Mouse (Mus musculus) intestine, embryonic 14.5 days (tissue): Measurements from ENCODE around the gene Gstp3. TPM values are rescaled to one million over a fixed set of nuclear protein-coding genes. Genes with fewer than 3 reads are reported as not detected.

ENCODE experiments used
- ATAC-seq: fragments of 200-750 bp; cut with Nextera tagmentation; replicated peaks from 2 replicates; pipeline ENCODE4 v1.8.0; 2017; ENCODE audit warnings: low read depth, moderate number of reproducible peaks, moderate TSS enrichment, moderate library complexity; ENCODE audit not compliant: low FRiP score, low TSS enrichment
- DNase-seq: peaks from one replicate; pipeline ENCODE4 v3.0.0-alpha.2; 2018; ENCODE audit warnings: low spot score
- H3K27ac ChIP-seq: fragments of 300-500 bp; sonication (generic); 2 replicates; pipeline ENCODE4 v1.5.1; 2014; ENCODE audit warnings: low read depth, mild to moderate bottlenecking, control low read depth
- H3K27me3 ChIP-seq: fragments of 300-500 bp; sonication (generic); replicated peaks from 2 replicates; pipeline ENCODE4 v1.6.1; 2014; ENCODE audit warnings: low read length, control low read depth; ENCODE audit not compliant: control insufficient read depth, insufficient read depth
- H3K36me3 ChIP-seq: fragments of 300-500 bp; sonication (generic); 2 replicates; pipeline ENCODE4 v1.6.1; 2014; ENCODE audit warnings: low read length, control low read depth; ENCODE audit not compliant: control insufficient read depth, insufficient read depth
- H3K4me1 ChIP-seq: fragments of 300-500 bp; sonication (generic); replicated peaks from 2 replicates; pipeline ENCODE4 v1.6.1; 2014; ENCODE audit warnings: low read length, control low read depth, mixed read lengths; ENCODE audit not compliant: control insufficient read depth, insufficient read depth
- H3K4me2 ChIP-seq: fragments of 300-500 bp; sonication (generic); 2 replicates; pipeline ENCODE4 v1.6.1; 2014; ENCODE audit warnings: low read length
- H3K4me3 ChIP-seq: fragments of 300-500 bp; sonication (generic); 2 replicates; pipeline ENCODE4 v1.5.1; 2014; ENCODE audit warnings: low read depth, low read length, control low read depth, mixed read lengths
- H3K9ac ChIP-seq: fragments of 300-500 bp; sonication (generic); 2 replicates; pipeline ENCODE4 v1.6.1; 2014; ENCODE audit warnings: mild to moderate bottlenecking, low read length
- H3K9me3 ChIP-seq: fragments of 300-500 bp; sonication (generic); 2 replicates; pipeline ENCODE4 v1.6.1; 2016; ENCODE audit warnings: low read length, control low read depth; ENCODE audit not compliant: control insufficient read depth
- WGBS: fragments of 180-500 bp; shearing (Covaris S2); extraction: QIAGEN DNeasy Blood & Tissue Kit; methylation state at CpG from one replicate; pipeline ENCODE4 v1.1.7; 2014; 5-methylcytosine and 5-hydroxymethylcytosine counted together
- polyA plus RNA-seq: library from polyadenylated mRNA; unstranded; fragments of >200 nt; fragmentation: Nextera tagmentation; extraction: Ambion mirVana; gene quantifications from 2 replicates; pipeline ENCODE4 v1.2.1, GENCODE M21; 2014

Gstp3 gene
- 1.0 and 1.3 TPM in 2 replicates for polyA plus RNA-seq

- Histone ChIP-seq H3K27ac (no peak within 1 kb of the TSS), H3K27me3 (no peaks in the 10 kb centered on the region), H3K36me3 (no peaks in the 10 kb centered on the region), H3K9ac (no peak within 1 kb of the TSS), H3K4me3 (no peak within 1 kb of the TSS), H3K4me1 (no peaks in the 10 kb centered on the region), H3K9me3 (no peaks in the 10 kb centered on the region), H3K4me2 (no peak within 1 kb of the TSS)
- no peak for DNase-seq
- ATAC-seq: no peak
- WGBS: 71% methylated on average over 15 of the region's 15 CpGs
Measured at GRCm38 (mm10) chr19:4059069-4059740, at the start of gene Gstp3. Gstp3 (minus strand) TSS chr19:4059569.

DNA sequence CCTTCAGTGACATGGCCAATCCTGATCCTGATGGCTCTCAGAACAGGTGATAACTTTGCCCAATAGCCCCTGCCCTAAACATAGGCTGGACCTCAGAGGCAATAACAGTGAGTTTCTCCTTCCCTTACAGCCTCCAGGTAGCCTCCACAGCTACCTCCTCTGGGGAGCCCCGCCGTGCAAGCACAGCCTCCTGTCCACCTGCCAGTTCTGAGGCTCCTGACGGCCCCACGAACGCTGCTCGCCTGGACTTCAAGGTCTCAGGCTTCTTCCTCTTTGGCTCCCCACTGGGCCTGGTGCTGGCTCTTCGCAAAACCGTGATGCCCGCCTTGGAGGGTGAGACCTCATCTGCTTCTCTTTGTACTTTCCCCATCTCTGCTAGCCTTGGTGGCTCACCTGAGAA, 49.2 kb upstream of the Gstp3 start:
- peaks cover 22% of the 10 kb centered on the region for H3K36me3 ChIP-seq
- H3K27me3 ChIP-seq: no peaks in the 10 kb centered on the region
- no peak for ATAC-seq
- peaks cover 4% of the 10 kb centered on the region; the same call in 1 of the 2 replicates for H3K4me1 ChIP-seq
- DNase-seq: no peak
- no peak overlapping the region for H3K4me3 ChIP-seq
- no peak overlapping the region for H3K4me2 ChIP-seq
- no peak overlapping the region for H3K27ac ChIP-seq
- H3K9ac ChIP-seq: no peak overlapping the region
- H3K9me3 ChIP-seq: no peaks in the 10 kb centered on the region
- 88% methylated on average over 9 of the region's 9 CpGs for WGBS

DNA sequence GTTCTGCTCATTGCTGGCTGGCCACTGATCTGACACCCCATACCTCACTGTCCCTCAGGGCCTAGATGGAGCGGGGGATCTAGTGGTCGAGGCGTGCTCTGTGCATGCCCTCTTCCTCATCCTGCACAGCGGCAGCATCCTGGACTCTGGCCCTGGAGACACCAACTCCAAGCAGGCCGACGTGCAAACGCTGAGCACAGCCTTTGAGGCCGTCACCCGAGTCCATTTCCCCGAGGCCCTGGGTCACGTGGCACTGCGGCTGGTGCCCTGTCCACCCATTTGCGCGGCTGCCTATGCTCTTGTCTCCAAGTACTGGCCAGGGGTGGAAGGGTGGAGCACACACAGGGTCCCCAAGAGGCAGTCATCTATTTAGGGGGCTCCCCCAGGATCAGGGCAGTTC, 47.3 kb upstream of the Gstp3 start:
- H3K4me3 ChIP-seq: no peak overlapping the region
- no peak overlapping the region for H3K4me2 ChIP-seq
- peaks cover 9% of the 10 kb centered on the region for H3K27me3 ChIP-seq
- no peaks in the 10 kb centered on the region for H3K9me3 ChIP-seq
- H3K4me1 ChIP-seq: no peaks in the 10 kb centered on the region
- H3K9ac ChIP-seq: no peak overlapping the region
- H3K36me3 ChIP-seq: peaks cover 4% of the 10 kb centered on the region; the same call in 1 of the 2 replicates
- ATAC-seq: no peak
- no peak for DNase-seq
- no peak overlapping the region for H3K27ac ChIP-seq
- WGBS: 90% methylated on average over 14 of the region's 14 CpGs

DNA sequence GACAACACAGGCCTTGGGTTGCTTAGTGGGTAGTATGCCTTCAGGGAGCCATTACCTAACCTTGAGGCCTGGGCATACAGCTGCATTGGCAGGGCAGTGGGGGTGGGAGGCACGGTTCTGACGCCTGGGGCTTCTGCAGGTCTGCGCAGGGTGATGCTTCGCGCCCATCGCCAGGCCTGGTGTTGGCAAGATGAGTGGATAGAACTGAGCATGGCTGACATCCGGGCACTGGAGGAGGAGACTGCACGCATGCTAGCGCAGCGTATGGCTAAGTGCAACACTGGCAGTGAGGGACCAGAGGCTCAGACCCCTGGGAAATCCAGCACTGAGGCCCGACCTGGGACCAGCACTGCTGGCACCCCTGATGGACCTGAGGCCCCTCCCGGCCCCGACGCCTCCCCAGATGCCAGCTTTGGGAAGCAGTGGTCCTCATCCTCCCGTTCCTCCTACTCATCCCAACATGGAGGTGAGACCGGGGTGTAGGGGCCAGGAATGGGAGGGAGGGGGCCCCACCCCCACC, 45.4 kb upstream of the Gstp3 start:
- Histone ChIP-seq H3K4me1 (peaks cover 11% of the 10 kb centered on the region; the same call in 1 of the 2 replicates), H3K9ac (no peak overlapping the region), H3K27ac (no peak overlapping the region), H3K4me3 (no peak overlapping the region), H3K9me3 (no peaks in the 10 kb centered on the region), H3K36me3 (no peaks in the 10 kb centered on the region), H3K4me2 (no peak overlapping the region), H3K27me3 (peaks cover 23% of the 10 kb centered on the region)
- 94% methylated on average over 16 of the region's 16 CpGs for WGBS
- no peak for DNase-seq
- ATAC-seq: no peak

DNA sequence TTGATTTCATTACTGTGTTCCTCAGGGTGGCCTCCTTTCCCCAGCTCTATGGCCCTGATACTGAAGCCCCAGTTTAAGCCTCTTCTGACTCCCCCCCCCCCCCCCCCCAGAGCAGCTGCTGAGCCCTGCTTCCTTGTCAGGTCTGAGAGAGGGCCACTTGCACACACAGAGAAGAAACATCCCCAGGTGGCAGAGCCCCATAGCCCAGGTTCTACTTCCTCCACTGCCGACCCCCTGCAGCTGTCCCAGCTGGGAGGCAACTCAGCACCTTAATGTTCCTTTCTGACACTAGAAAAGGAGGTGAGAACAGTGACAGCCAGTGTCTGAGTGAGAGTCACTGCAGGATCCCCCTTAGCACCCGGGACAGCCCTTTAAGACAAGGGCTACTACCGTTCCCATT, 44.4 kb upstream of the Gstp3 start:
- H3K9ac ChIP-seq: no peak overlapping the region
- 68% methylated on average over 3 of the region's 3 CpGs for WGBS
- no peak for DNase-seq
- ATAC-seq: no peak
- H3K4me1 ChIP-seq: peaks cover 16% of the 10 kb centered on the region; the same call in 1 of the 2 replicates
- no peak overlapping the region for H3K27ac ChIP-seq
- H3K4me3 ChIP-seq: no peak overlapping the region
- no peaks in the 10 kb centered on the region for H3K9me3 ChIP-seq
- no peak overlapping the region for H3K4me2 ChIP-seq
- no peaks in the 10 kb centered on the region for H3K36me3 ChIP-seq
- peaks cover 23% of the 10 kb centered on the region for H3K27me3 ChIP-seq

DNA sequence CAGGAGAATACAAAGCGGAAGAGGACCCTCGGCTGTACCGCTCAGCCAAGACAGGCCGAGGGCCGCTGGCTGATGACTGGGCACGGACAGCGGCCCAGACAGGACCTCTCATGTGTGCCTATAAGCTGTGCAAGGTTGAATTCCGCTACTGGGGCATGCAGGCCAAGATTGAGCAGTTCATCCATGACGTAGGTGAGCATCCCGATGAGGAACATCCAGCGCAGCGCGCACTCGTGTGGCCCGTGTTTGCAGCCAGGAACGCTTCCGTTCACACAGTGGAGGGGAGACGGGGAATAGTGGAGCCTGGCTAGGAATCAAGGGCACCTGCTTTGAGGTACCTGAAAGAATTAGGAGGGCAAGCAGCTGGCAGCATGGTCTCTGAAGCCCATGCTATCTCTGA, 43.9 kb upstream of the Gstp3 start:
- no peak overlapping the region for H3K4me2 ChIP-seq
- no peak for DNase-seq
- ATAC-seq: no peak
- no peak overlapping the region for H3K4me3 ChIP-seq
- peaks cover 23% of the 10 kb centered on the region for H3K27me3 ChIP-seq
- no peak overlapping the region for H3K27ac ChIP-seq
- no peak overlapping the region for H3K9ac ChIP-seq
- H3K9me3 ChIP-seq: no peaks in the 10 kb centered on the region
- H3K36me3 ChIP-seq: no peaks in the 10 kb centered on the region
- 95% methylated on average over 18 of the region's 18 CpGs for whole genome bisulfite sequencing
- H3K4me1 ChIP-seq: peaks cover 20% of the 10 kb centered on the region; the same call in 1 of the 2 replicates

- DNase-seq: no peak
- H3K36me3 ChIP-seq: no peaks in the 10 kb centered on the region
- WGBS: 92% methylated on average over 12 of the region's 12 CpGs
Measured at GRCm38 (mm10) chr19:4102626-4103025, 43.3 kb upstream of the Gstp3 start.

GRCm38 (mm10) chr19:4102049-4102448, 42.7 kb upstream of the Gstp3 start:
- peaks cover 23% of the 10 kb centered on the region for H3K27me3 ChIP-seq
- no peak for ATAC-seq
- H3K9me3 ChIP-seq: no peaks in the 10 kb centered on the region
- no peaks in the 10 kb centered on the region for H3K36me3 ChIP-seq
- 86% methylated on average over 2 of the region's 2 CpGs for WGBS
- no peak overlapping the region for H3K4me3 ChIP-seq
- H3K4me1 ChIP-seq: peaks cover 24% of the 10 kb centered on the region; the same call in 1 of the 2 replicates
- H3K27ac ChIP-seq: no peak overlapping the region
- no peak for DNase-seq
- H3K4me2 ChIP-seq: no peak overlapping the region
- no peak overlapping the region for H3K9ac ChIP-seq

More at GRCm38 (mm10) chr19:4102626-4103025, 43.3 kb upstream of the Gstp3 start:
- H3K9me3 ChIP-seq: no peaks in the 10 kb centered on the region
- no peak overlapping the region for H3K4me2 ChIP-seq
- peaks cover 24% of the 10 kb centered on the region; the same call in 1 of the 2 replicates for H3K4me1 ChIP-seq
- peaks cover 23% of the 10 kb centered on the region for H3K27me3 ChIP-seq
- ATAC-seq: no peak
- no peak overlapping the region for H3K4me3 ChIP-seq
- H3K27ac ChIP-seq: no peak overlapping the region
- H3K9ac ChIP-seq: no peak overlapping the region

DNA sequence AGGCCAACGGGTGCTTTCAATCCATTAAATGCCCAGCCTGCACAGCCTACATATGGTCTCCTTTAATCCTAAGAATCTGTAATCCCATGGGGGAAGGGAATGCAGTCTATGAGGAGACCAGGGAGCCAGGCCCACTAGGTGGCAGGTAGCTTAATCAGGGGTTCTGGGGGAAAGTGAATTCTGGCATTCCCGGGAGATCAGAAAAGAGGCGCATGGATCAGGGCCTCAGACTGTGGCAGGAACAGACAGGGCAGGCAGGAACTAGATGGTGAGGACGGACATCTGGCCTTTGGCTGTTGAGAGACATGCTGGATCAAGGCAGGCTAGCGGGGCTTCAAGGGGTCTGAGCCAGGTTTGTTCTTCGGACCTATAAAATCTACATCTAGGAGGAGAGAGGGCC, 42.1 kb upstream of the Gstp3 start:
- H3K9ac ChIP-seq: no peak overlapping the region
- no peaks in the 10 kb centered on the region for H3K9me3 ChIP-seq

More for the DNA sequence above, 42.1 kb upstream of the Gstp3 start:
- 0 out of 2 replicates have a peak overlapping the region, but pooled peaks have one; percentile 90 for H3K4me2 ChIP-seq
- 69% methylated on average over 6 of the region's 6 CpGs for WGBS
- DNase-seq (no peak), ATAC-seq (no peak)
- H3K4me3 ChIP-seq: no peak overlapping the region
- H3K27ac ChIP-seq: no peak overlapping the region
- peaks cover 23% of the 10 kb centered on the region for H3K27me3 ChIP-seq
- no peaks in the 10 kb centered on the region for H3K36me3 ChIP-seq
- peaks cover 26% of the 10 kb centered on the region for H3K4me1 ChIP-seq
